Mouse (Mus musculus) heart, postnatal 0 days (tissue): Measurements from ENCODE around the gene Ptges2. TPM values are rescaled to one million over a fixed set of nuclear protein-coding genes. Genes with fewer than 3 reads are reported as not detected.
A peak's percentile ranks its signal among the peaks of the same experiment; 100 is the strongest.

Experiments
- ATAC-seq: fragments of 200-750 bp; cut with Nextera tagmentation; 2 replicates; pipeline ENCODE4 v1.8.0; 2017; ENCODE audit warnings: low read depth, moderate number of reproducible peaks, moderate library complexity; ENCODE audit not compliant: insufficient read depth
- DNase-seq: peaks from one replicate; pipeline ENCODE4 v3.0.0-alpha.2; 2016; ENCODE audit warnings: low spot score
- H3K27ac ChIP-seq: fragments of 300-500 bp; sonication (generic); 2 replicates; pipeline ENCODE4 v1.5.1; 2014; ENCODE audit warnings: low read depth, mild to moderate bottlenecking
- H3K27me3 ChIP-seq: fragments of 300-500 bp; sonication (generic); 2 replicates; pipeline ENCODE4 v1.6.1; 2014; ENCODE audit warnings: low read length, mixed read lengths; ENCODE audit not compliant: control insufficient read depth, insufficient read depth
- H3K36me3 ChIP-seq: fragments of 300-500 bp; sonication (generic); replicated peaks from 2 replicates; pipeline ENCODE4 v1.6.1; 2014; ENCODE audit warnings: low read length, mixed read lengths; ENCODE audit not compliant: control insufficient read depth, insufficient read depth
- H3K4me1 ChIP-seq: fragments of 300-500 bp; sonication (generic); 2 replicates; pipeline ENCODE4 v1.6.1; 2014; ENCODE audit warnings: antibody characterized with exemption; ENCODE audit not compliant: control insufficient read depth, insufficient read depth
- H3K4me2 ChIP-seq: fragments of 300-500 bp; sonication (generic); 2 replicates; pipeline ENCODE4 v1.6.1; 2014; ENCODE audit warnings: low read depth, mild to moderate bottlenecking, low read length, moderate library complexity
- H3K4me3 ChIP-seq: fragments of 300-500 bp; sonication (generic); 2 replicates; pipeline ENCODE4 v1.5.1; 2014; ENCODE audit warnings: low read depth, low read length
- H3K9ac ChIP-seq: fragments of 300-500 bp; sonication (generic); replicated peaks from 2 replicates; pipeline ENCODE4 v1.6.1; 2014; ENCODE audit warnings: low read depth, low read length, mixed read lengths
- H3K9me3 ChIP-seq: fragments of 300-500 bp; sonication (generic); replicated peaks from 2 replicates; pipeline ENCODE4 v1.6.1; 2016; ENCODE audit warnings: low read length; ENCODE audit not compliant: control insufficient read depth
- CTCF ChIP-seq: IDR thresholded peaks from 2 replicates; pipeline ENCODE4 v1.5.1; 2016; ENCODE audit warnings: antibody characterized with exemption, control low read depth, low read depth
- EP300 ChIP-seq: IDR thresholded peaks from 2 replicates; pipeline ENCODE4 v1.6.1; 2016; ENCODE audit warnings: antibody characterized with exemption, low read depth
- WGBS: fragments of 180-500 bp; shearing (Covaris S2); extraction: QIAGEN DNeasy Blood & Tissue Kit; methylation state at CpG from one replicate; pipeline ENCODE4 v1.1.7; 2014; 5-methylcytosine and 5-hydroxymethylcytosine counted together
- polyA plus RNA-seq: library from polyadenylated mRNA; unstranded; fragments of >200 nt; fragmentation: Nextera tagmentation; extraction: Ambion mirVana; gene quantifications from 2 replicates; pipeline ENCODE4 v1.2.1, GENCODE M21; 2015
- total RNA-seq: library from RNA; depleted of rRNA; stranded (reverse); fragments of >200 nt; gene quantifications from 2 replicates; pipeline ENCODE4 v1.2.3, GENCODE M21; 2014; ENCODE audit warnings: low replicate concordance

Ptges2 gene
- total and polyA plus RNA-seq, 2 experiments from 2014 or later = 33.9 to 65.4 TPM

- DNase-seq (no peak), ATAC-seq (no peak)
- no peak overlapping the region for H3K27ac ChIP-seq
- H3K4me1 ChIP-seq = peaks cover 4% of the 10 kb centered on the region; the same call in 1 of the 2 replicates
- no peak overlapping the region for H3K4me3 ChIP-seq
- peak overlapping the region; percentile 79; the same call in 1 of the 2 replicates for H3K4me2 ChIP-seq
- H3K27me3 ChIP-seq = peaks cover 30% of the 10 kb centered on the region
- no peak for TF ChIP-seq EP300
- no peak for TF ChIP-seq CTCF
- no peaks in the 10 kb centered on the region for H3K9me3 ChIP-seq
- no peak overlapping the region for H3K9ac ChIP-seq
- no peaks in the 10 kb centered on the region for H3K36me3 ChIP-seq
- 51% methylated on average over 9 of the region's 9 CpGs for WGBS
Measured at GRCm38 (mm10) chr2:32351471-32351961, 44.2 kb upstream of the Ptges2 start.

- H3K27ac ChIP-seq = no peak within 1 kb of the TSS
- peak; percentile 12; the same call in 1 of the 2 replicates for ATAC-seq
- H3K4me1 ChIP-seq = peaks cover 4% of the 10 kb centered on the region; the same call in 1 of the 2 replicates
Measured at GRCm38 (mm10) chr2:32352151-32353006, 43.3 kb upstream of the Ptges2 start, which contains the start of gene Ciz1. Gene Ciz1 (plus strand): TSS chr2:32352327.

GRCm38 (mm10) chr2:32353007-32353542 lies 42.6 kb upstream of the Ptges2 start, which contains the start of gene Dnm1:
Gene Dnm1 (minus strand): TSS chr2:32353338.
- Histone ChIP-seq H3K9ac (peak within 1 kb of the TSS; percentile 51), H3K27ac (no peak within 1 kb of the TSS), H3K4me2 (peak within 1 kb of the TSS; percentile 79), H3K27me3 (peaks cover 27% of the 10 kb centered on the region), H3K4me1 (peaks cover 4% of the 10 kb centered on the region; the same call in 1 of the 2 replicates), H3K9me3 (no peaks in the 10 kb centered on the region), H3K4me3 (peak within 1 kb of the TSS; percentile 48), H3K36me3 (no peaks in the 10 kb centered on the region)
- under 1% methylated on average over 57 of the region's 63 CpGs for WGBS
- peak; percentile 82 for ATAC-seq
- DNase-seq = peak; percentile 74
- TF ChIP-seq EP300 (no peak), CTCF (peak; percentile 91)

More at GRCm38 (mm10) chr2:32352151-32353006, 43.3 kb upstream of the Ptges2 start, which contains the start of gene Ciz1:
- DNase-seq = no peak
- 3% methylated on average over 42 of the region's 52 CpGs for WGBS
- Histone ChIP-seq H3K9me3 (no peaks in the 10 kb centered on the region), H3K36me3 (no peaks in the 10 kb centered on the region), H3K9ac (peak within 1 kb of the TSS; percentile 51), H3K27me3 (peaks cover 27% of the 10 kb centered on the region), H3K4me3 (peak within 1 kb of the TSS; percentile 48), H3K4me2 (peak within 1 kb of the TSS; percentile 79)
- TF ChIP-seq CTCF (no peak), EP300 (no peak)

- Histone ChIP-seq H3K4me1 (peaks cover 4% of the 10 kb centered on the region; the same call in 1 of the 2 replicates), H3K4me2 (no peak overlapping the region), H3K4me3 (no peak overlapping the region)
Measured at GRCm38 (mm10) chr2:32353836-32354235, 41.9 kb upstream of the Ptges2 start.

GRCm38 (mm10) chr2:32354336-32354895 lies 41.3 kb upstream of the Ptges2 start:
- ATAC-seq = no peak
- 40% methylated on average over 3 of the region's 3 CpGs for WGBS

More at GRCm38 (mm10) chr2:32353836-32354235, 41.9 kb upstream of the Ptges2 start:
- Histone ChIP-seq H3K9ac (no peak overlapping the region), H3K27ac (no peak overlapping the region), H3K27me3 (peaks cover 27% of the 10 kb centered on the region), H3K36me3 (no peaks in the 10 kb centered on the region), H3K9me3 (no peaks in the 10 kb centered on the region)
- 64% methylated on average over 6 of the region's 6 CpGs for WGBS
- ATAC-seq = no peak
- no peak for TF ChIP-seq EP300
- no peak for TF ChIP-seq CTCF
- DNase-seq = no peak

More at GRCm38 (mm10) chr2:32354336-32354895, 41.3 kb upstream of the Ptges2 start:
- peaks cover 22% of the 10 kb centered on the region for H3K27me3 ChIP-seq
- no peak overlapping the region for H3K4me3 ChIP-seq
- H3K9me3 ChIP-seq = no peaks in the 10 kb centered on the region
- no peak for DNase-seq
- H3K36me3 ChIP-seq = no peaks in the 10 kb centered on the region
- H3K27ac ChIP-seq = no peak overlapping the region
- no peak overlapping the region for H3K4me2 ChIP-seq
- H3K4me1 ChIP-seq = peaks cover 4% of the 10 kb centered on the region; the same call in 1 of the 2 replicates
- H3K9ac ChIP-seq = no peak overlapping the region
- TF ChIP-seq CTCF (no peak), EP300 (no peak)
